Mouse (Mus musculus) B cell, adult 2 months (primary cell): Measurements from ENCODE around the gene Setd5.

Experiments
- DNase-seq, 2 experiments: peaks; one replicate each; pipeline ENCODE4 v3.0.0; 2022

Gene Setd5

DNA sequence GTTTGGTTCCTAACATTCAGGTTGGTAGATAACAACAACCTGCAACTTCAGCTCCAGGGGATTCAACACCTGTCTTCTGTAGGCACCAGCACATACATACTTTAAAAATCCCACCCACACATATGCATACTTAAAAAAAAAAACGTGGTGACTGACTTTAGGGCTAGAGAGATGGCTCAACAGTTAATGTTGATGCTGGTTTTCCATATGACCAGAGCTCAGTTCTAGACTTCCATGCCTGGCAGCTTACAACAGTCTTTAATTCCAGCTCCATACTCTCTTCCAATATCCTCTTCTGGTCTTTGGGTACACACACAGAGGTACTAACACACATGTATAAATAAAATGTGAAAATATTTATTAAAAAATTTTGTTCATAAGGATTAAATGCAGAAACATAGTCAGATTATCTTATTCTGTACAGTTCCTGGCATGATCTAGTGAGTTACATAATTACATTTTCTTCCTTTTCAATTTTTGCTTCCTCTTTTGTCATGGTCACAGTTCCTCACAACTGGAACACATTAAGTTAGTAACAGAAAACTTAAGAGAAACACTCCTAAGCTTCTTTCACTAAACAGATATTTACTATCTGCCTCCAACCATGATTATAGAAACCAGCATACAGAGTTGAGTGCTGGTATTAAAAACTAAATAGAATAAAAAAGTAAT lies 16.1 kb upstream of the Setd5 start:
- DNase-seq: no peak

GRCm38 (mm10) chr6:113062253-113062652 lies 14.9 kb upstream of the Setd5 start:
- DNase-seq: no peak

DNA sequence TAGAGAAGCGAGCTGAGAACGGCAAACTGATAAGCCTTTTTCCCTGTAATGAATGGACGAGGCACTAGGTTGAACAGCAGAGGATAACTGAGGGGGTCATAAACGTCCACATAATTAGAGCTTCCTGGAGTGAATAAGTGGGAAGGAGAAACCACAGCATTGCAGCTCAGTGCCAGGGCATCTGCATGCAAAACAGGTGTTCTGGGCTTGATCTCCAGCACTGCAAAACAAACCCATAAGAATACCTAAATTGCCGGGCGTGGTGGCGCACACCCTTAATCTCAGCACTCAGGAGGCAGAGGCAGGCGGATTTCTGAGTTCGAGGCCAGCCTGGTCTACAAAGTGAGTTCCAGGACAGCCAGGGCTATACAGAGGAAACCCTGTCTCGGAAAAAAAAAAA lies 13.8 kb upstream of the Setd5 start:
- DNase-seq: no peak

DNA sequence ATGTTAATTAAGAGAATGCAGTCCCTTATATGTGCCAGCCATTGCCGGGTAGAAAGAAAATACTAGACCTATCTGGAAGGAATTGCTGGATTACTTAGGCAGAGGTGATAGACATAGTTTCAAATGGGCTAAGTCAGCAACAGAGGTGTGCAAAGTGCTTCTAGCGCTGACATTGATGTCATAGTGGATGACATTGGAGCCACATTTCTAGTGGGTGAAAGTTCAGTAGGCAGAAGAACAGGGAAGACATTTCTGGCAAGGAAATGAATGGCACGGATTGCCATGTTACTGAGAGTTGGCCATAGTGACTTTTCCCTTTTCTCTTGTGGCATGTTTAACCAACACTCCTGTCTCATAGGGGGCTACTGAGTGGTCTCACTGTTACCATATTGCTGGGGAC lies 12.0 kb upstream of the Setd5 start:
- DNase-seq: no peak

- no peak for DNase-seq
Observed at GRCm38 (mm10) chr6:113069154-113069553, 8.0 kb upstream of the Setd5 start.

- DNase-seq: no peak
Observed at GRCm38 (mm10) chr6:113075261-113075660, 1.9 kb upstream of the Setd5 start.

- peak; percentile 95 to 97 for DNase-seq
Observed at GRCm38 (mm10) chr6:113076012-113076685, 1.0 kb upstream of the Setd5 start.

DNA sequence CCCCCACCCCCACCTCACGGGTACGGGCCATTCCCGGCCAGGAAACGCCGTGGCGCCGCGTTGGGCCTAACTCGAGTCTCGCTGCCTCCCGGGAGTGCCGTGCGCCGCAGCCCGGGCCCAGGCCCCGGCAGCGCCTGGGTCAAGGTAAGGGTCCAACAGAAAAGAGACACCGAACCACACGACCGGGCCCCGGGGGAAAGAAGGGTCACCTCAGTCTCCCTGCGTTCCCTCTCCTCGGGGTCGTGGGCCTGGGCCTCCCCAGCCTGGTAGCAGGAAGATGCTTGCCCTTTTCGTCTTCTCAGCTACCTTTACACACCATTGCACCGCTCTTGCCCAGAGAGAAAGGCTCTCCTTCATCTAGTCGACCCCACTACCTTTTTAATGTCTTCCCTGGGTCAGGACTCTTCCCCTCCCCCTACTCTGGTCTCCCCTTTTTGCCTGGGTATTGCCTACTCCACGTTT lies 435 bp downstream of the Setd5 start:
- DNase-seq: no peak

DNA sequence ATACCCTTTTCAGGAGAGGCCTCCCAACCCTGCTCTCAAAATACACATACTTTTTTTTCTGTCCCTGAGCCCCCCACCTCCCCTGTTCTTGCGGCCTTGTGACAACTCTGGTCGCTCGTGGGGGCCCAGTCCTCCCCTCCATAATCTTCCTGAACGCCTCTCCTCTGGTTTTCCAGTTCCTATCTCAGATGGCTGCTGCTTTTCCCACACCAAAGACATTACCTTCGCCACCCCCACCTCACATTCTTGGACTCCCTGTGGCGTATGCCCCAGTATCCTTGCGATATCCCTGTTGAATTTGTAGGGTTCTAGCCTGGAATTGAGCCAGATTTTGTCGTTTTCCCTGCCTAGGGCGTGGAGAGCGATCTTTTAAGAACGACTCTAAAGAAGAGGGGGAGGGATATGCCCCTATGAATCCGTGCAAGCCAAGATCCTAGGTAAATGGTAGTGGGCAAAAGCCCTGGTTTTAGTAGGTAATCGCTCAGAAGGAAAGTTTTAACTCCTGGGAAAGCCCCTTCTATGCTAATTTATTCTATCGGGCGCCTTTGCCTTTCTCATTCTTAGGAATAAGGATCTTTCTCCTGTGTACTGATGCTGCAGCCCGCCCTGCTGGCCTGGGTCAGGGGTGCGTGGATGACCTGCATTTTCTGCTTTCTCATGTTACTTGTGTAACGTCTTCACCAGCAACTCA lies 1.0 kb downstream of the Setd5 start:
- peak in 1 of 2 experiments; percentile 11 for DNase-seq

GRCm38 (mm10) chr6:113079492-113079891 lies 2.3 kb downstream of the Setd5 start:
- DNase-seq: no peak

- DNase-seq: no peak
Observed at GRCm38 (mm10) chr6:113082229-113082628, 5.1 kb downstream of the Setd5 start.

GRCm38 (mm10) chr6:113084590-113084989 lies 7.4 kb downstream of the Setd5 start:
- DNase-seq: no peak

DNA sequence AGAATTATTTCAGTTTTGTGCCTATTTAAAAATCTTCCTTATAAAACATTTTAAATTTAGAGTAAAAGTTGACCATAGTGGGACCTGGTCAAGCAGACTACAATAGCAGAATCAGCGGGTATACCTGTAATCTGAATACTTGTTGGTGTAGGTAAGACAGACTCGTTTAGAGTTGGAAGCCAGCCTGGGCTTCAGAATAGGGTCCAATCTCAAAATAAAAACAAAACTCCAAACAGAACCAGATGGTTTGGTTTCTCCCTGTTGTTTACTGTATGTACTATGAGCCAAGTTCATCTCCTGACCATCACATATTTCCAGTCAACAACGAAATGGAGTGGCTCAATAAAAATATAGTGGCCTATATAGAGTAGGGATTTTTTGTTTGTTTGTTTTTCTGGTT lies 16.0 kb downstream of the Setd5 start:
- DNase-seq: no peak

DNA sequence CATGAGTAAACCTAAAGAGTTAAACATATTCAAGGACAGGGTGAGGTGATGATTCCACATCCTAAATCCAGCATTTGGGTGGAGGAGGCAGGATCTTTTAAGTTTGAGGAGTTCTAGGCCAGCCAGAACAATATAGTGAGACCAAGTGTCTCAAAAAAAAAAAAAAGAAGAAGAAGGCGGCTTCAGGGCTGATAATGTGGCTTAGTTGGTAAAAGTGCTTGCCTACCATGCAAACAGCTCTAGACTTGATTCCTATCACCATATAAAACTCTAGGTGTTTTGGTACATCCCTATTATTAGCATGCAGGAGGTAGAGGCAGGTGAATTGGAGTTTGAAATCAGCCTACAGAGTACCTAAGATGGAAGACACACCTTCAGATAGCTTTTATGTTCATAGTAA lies 18.4 kb downstream of the Setd5 start:
- no peak for DNase-seq

GRCm38 (mm10) chr6:113097662-113098061 lies 20.5 kb downstream of the Setd5 start:
- no peak for DNase-seq

DNA sequence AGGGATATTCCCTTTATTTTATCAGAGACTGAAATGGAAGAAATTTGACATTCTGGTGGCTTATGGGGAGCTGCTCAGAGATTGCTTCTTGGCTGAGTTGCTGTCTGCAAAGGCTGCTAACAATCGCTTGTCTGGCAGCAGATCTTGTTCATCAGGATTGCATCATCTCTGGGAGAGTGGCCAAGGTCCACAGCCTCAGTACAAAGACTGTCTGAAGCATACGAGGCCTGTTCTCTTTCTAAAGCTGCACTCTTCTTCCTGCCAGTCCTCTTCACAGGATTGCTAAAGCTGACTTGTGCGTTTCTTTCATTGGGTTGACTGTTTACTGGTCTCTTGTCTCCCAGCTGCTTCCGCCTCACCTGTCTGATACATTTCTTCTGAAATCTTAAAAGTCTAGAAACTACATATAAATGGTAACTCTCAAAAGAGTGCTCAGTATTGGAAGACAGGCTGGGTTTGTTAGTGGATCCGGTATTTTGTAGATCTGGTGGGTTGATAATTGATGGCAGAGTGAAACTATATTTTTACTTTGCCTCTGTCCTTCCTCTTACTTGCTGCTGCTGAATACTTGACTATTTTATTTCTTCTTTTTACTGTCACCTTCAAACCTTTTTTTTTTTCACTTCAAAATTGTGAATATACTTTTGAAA lies 22.6 kb downstream of the Setd5 start:
- no peak for DNase-seq

- no peak for DNase-seq
Observed at GRCm38 (mm10) chr6:113102541-113102940, 25.4 kb downstream of the Setd5 start.

GRCm38 (mm10) chr6:113103765-113104164 lies 26.6 kb downstream of the Setd5 start:
- DNase-seq: peak; percentile 79 to 85

DNA sequence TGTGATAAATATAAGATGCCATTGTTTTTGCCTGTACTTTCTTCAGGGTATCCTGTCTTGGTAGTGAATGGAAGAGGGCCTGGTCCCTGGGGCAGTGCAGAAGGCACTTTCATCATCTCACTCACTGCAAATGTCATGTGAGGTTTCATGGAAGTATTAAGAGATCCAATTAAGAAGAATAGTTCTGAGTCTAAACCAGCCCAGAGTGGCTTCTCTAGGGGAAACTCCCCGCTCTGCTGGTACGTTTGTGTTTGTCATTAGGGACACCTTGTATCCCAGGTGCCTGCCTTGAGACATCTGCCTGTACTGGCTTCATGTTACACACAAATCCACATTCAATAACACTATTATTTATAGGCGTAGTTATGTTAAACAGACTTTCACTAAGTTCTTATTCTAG lies 32.2 kb downstream of the Setd5 start:
- DNase-seq: no peak

GRCm38 (mm10) chr6:113109956-113110355 lies 32.8 kb downstream of the Setd5 start:
- no peak for DNase-seq

GRCm38 (mm10) chr6:113120806-113121205 lies 43.6 kb downstream of the Setd5 start:
- no peak for DNase-seq

DNA sequence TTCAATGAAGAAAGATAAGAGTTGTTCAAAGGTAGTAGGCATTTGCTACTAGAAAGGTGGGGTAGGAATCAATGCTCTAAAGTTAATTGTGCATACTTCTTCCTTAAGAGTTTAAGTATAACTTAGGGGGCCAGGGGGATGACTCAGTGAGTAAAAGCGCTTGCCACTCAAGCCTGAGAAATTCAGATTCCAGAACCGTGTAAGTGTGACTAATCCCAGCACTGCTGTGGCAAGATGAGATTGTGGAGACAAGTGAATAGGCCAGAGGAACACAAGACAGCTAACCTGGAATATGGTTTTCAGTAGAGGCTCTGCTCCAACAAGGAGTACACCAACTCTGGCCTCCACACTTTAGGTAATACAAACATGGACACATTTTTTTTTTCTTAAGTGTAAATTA lies 56.2 kb downstream of the Setd5 start:
- no peak for DNase-seq

DNA sequence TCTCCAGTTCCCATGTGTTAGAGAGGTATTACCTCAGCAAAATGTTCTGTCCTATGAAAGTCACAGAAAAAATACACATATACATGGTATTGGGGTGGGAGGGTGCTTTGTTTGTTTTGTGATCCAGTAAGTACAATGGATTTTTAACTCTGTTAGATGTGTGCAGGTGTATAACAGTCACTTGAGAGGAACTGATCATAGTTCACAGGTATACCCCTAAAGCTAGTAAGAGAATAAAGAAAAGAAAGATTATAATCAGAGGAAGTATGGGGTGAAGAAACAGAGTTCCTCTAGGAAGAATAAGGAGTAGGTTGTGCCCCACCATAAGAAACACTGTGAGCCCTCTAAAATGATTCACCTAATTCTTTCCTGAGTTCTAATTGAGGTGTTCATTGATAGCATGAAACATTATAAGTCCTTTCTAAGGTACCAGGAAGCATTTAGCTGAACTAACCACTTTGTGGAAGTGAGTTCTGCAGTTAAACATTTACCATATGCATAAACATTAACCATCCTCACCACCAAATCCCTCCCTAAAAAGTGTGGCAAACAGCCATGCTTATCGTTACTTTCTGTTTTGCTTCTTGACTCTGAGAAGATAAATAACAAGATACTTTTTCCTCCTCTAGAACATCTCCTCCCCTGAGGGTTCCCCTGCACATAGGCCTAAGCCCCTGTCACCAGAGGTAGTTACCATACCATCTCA lies 64.4 kb downstream of the Setd5 start:
- DNase-seq: no peak
